Mouse (Mus musculus) ES-Bruce4 (cell line): ENCODE data around the gene Mettl25.

Experiments used
- CTCF ChIP-seq: IDR thresholded peaks from one replicate; pipeline ENCODE4 v1.8.1; 2011; ENCODE audit warnings: low read depth, low read length
- EP300 ChIP-seq: IDR thresholded peaks from 2 replicates; pipeline ENCODE4 v1.6.1; 2011; ENCODE audit warnings: low read depth, low read length; ENCODE audit not compliant: insufficient read depth

GRCm38 (mm10) chr10:105851136-105851535 is 10.0 kb upstream of the Mettl25 start:
- TF ChIP-seq CTCF (no peak), EP300 (no peak)
